Mouse (Mus musculus): Measurements from ENCODE around the gene Ccnjl. TPM values are rescaled to one million over a fixed set of nuclear protein-coding genes. Genes with fewer than 3 reads are reported as not detected.

The Ccnjl gene
- total RNA-seq, 2 experiments from 2014 or later = 1.0 to 1.3 TPM

DNA sequence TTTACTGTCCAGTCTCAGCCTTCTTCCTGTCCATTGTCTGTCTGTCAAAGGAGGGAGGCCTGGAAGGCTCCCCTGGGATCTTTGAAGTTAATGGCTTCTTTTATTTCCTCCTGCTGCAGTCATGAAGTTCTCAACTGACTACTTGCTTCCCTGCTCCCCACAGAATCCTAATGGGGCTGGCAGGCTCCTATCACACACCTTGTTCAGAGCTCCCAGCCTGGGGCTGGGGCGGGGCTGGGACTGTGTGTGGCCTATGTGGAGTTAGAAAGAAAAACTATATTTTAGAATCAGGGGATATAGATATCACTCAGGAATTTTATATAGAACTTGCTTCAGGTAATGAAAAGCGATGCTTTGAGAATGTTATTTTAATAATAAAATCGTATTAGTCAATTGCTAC lies 8.1 kb upstream of the Ccnjl start:
- no peak for DNase-seq

DNA sequence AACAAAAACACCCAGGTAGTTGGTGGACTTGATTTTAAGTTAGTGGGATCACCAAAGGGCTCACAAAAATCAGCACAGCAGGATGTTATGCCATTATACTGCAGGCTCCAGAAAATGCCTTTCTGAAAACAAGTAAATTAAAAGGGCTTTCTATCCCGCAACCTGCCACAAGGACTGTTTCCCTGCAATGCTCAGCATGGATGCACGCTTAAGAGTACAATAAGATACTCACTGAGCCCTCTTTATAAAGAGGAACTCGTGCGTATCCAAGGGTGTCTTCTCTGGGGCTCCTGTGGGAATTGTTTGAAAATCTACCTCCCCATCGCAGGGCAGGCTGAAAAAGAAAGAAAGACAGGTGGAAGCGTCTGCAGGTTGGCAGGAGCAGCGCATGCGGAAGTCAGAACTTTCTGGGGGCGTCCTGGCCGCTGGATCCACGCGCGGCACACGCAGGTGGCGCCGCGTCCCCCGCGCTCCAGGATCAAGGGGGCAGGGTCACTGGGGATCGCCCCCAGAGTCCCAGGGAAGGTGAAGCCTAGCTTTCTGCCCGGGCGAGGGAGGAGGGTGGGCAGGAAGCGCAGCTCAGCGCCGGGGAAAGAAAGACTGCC lies 404 bp upstream of the Ccnjl start:
- DNase-seq = no peak

DNA sequence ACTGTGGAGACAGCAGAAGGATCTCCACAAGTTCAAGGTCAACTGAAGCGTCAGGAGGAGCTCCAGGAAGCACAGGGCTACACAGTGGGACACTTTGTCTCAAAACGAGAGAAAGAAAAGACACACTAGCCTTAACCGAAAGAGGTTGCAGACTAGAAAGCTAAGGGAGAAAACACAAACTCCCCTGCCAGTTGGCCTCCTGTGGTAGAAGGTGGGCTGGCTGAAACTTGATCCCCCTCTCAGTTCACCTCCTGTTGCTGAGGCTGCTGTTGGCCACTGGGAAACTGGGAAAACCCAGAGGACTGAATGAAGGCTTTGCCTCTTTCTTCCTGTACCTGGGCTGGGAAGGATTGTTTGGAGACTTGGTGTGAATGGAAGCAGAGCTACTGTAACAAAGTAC lies 1.5 kb downstream of the Ccnjl start:
- DNase-seq = no peak

DNA sequence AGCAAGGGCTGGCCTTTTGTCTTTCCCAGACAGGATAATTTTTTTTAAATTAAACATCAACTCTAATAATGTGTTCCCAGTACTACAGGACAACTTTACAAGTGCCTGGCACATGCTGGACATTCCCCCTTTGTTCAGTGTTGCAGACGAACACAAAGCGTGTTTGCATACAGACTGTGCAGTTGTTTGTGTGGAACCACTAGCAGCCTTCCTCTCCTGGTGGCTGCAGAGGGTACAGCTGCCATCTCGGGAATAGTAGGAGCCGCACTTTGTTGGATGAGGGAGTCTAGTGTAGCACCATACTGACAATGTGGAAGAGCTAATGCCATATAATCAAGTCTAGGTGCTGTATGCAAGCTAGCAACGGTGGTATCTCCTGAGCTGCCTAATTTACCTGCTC lies 3.0 kb downstream of the Ccnjl start:
- DNase-seq = no peak

DNA sequence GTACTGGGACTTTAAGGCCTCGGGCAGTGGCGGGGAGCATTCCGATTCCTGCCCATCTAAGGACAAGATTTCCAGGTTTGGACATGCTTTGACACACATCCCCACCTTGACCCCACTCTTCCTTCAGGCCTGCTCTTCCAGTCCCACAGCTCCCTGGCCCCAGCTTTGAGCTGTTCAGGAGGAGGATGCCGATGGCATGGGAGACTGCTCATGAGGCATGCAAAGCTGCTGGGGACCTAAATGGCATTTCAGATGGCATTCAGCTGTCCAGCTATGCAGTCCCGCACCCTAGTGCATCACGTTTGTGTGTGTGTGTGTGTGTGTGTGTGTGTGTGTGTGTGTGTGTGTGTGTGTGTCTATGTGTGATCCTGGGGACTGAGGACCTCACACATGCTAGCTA lies 8.5 kb downstream of the Ccnjl start:
- no peak for DNase-seq

DNA sequence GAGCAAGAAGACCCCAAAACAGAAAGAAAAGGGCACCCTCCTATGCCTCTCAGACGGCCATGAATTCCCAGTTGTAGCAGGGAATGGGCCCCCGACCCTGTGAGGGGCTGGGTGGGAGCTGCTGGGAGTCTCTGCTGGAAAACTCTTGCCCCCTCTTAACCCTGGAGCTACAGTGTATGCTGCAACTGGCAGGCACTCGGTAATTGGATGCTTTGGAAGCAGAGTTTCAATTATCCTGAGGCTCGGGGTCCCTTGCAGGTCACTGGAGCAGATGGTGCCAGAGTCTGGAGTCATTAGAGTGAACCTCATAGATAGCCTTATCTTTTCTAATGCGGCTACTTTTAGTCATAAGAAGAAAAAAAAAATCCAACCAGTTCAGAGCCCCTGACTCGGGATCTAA lies 11.3 kb downstream of the Ccnjl start:
- no peak for DNase-seq

DNA sequence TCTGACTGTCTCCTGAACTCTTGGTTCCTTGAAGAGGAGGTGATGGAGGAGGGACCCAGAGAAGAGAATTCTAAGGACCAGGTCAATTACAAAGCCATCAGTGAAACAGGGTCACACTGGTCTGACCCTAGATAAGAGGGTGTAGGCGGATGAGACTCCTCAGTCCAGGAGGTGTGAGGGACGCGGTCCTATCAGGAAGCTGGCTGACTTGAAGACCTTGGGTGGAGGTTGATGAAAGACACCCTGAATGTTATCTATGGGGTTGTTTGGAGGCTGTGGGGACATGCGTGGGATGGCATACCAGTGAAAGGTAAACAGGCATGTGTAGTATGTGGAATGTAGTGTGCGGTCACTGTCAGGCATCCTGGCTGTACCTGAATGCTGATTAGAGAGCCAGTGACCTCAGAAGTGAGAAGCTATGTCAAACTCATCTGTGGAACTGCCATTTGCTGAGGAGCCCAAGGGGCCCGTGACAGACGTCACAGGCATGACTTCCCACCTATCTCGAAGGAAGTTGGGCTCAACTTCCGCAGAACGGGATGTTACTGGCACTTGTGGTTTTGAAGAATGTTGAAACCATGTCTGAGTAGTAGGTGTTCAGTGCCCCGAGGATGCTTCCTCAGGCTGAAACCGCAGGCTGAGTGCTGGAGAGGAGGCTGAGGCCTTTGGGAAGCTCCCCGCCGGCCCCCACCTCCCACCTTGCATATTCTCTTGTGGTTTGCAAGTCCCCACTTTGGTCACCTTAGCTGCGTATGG lies 15.3 kb downstream of the Ccnjl start:
- no peak for DNase-seq

DNA sequence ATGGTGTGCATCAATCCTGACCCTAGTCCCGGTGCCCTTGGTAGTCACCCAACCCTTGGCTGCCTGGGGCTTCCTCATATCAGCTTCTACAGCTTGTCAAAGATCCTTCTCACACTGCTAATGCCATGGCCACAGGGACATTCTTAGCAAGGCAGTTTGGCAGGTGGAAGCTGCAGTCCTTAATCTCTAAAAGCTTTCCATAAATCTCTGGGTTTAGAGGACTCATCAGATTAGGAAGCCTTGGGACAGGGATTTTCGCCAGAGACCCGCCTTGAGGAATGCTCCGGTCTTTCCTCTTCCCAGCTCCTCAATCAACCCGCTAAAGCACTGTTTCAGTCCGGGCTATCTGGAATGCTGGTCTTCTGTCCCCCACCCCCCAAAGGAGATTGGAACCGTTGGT lies 16.2 kb downstream of the Ccnjl start:
- no peak for DNase-seq

DNA sequence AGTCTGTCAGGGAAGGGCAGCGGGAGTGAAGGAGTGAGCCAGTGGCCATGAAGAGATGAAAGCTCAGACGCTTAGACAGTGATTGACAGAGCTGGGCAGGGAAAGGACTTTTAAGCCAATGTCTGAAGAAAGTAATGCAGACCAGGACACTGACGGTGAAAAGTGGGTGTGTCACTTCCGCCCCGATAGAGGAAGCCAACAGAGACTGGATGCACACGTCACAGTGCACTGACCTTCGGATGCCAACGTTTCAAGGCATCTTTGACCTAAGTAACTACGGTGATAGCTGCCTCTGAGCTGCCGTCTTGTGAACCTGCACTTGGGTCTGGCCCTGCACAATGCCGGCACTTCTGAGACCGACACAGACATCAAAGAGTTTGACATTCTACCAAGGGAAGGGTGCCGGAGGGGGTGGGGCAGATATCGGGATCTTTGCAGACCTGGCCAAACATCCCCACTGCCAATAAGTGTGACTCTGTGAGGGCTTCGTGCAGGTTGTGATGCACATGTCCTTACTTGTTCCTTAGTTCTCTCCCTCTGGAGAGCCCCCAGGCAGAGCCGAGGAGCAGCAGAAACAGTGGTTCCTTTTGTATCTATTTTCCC lies 17.4 kb downstream of the Ccnjl start:
- DNase-seq = no peak

DNA sequence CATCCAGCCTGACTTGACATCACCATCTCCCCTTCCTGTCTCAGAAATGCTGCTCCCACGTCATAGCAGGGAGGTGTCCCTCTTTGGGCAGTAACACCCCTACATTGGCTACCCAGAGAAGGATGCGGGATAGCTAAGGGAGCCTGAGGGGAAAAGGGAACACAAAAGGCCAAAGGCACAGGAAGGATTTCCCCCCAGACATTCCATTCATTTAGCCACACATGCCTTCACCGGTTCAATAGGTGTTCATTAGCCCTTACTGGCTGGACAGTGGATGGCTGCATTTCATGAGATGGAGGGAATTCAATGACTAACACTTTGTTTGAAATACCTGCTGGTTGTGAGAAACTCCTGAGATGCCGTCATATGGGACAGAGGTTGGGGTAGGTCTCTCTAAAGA lies 18.1 kb downstream of the Ccnjl start:
- no peak for DNase-seq

DNA sequence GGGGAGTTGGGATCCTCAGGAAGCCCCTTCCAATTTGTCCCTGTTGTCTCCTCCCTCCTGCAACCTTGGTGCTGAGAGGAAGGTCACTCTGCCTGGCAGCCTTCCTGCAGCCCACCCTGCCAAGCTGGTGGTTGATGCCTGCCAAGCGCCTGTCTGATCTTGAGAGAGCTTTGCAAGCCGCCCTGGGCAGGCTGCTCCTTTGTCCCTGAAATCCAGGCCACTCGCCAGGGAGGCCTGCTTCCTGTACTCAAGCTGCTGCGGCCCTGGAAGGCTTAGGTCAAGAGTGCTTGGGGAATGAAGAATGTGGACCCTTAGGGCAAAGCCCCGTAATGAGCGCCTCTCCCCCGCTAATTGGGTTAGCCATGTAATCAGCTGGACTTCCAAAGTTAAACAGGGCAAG lies 19.6 kb downstream of the Ccnjl start:
- DNase-seq = peak; percentile 37

DNA sequence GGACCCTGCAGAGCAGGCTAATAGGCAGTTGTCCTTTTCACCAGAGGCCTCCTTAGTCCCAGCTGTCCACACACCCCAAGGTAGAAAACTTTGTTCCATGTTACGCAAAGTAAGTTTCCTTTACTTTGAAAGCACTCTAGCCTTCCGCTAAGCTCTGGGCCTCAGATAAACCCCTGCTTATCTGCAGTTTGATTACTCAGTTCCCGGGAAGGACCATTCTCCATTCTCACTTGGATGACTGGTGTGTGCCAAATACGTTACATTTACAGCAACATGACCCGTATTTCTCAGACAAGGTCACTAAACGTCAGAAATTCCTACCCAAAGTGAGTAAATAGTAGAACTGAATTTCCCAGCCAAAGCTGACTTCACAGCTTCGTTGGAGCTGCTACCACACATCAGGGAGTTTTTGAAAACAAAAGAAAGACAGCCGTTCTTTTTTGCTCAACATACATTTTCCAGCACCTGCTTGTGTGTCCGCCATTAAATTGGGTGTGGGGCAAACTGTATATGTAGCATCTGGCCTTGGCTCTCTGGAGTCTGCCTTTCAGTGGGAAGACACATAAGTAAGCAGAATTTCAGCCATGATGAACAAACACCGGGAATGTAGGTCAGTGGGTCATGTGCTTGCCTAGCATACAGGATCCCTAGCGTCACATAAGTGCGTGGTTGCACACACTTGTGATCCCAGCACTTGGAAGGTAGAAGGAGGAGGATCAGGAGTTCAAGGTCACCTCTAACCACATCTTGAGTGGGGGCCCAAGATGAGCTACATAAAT lies 20.3 kb downstream of the Ccnjl start:
- DNase-seq = no peak

DNA sequence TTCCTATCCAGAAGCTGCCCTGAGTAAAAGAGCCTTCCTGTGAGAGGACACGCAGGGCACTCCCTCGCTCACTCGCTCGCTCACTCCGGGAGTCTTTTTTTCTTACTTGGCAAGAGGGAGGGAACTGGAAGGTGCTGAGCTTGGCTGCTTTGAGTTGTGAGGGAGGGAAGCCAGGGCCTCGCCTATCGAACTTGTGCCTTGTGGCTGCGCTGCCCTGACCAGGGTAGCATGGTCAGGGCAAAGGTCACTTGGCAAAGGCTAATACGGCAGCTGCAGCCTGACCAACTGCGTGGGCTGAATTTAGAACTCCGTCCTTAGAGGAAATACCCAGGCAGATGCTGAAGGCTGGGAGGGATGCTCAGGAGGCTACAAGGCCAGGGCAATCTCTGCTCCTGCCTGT lies 21.1 kb downstream of the Ccnjl start:
- DNase-seq = peak; percentile 17

DNA sequence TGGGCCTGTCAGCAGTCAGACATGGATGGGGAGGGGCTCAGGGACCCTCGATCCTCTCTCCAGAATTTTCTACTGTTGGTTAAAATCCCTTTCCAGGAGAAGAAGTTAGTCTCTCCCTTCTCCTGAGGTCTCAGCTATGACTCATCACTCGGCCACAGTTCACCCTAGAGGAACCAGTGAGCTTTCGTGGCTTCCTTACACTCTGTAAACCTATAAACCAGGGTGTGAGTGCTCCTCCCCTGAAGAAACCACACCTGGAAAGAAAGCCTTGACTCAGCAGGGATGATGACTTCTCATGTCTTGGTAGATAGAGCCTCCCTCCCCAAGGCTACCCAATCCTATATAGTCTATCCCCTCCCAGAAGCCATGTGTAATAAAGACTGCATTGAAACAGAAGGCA lies 23.2 kb downstream of the Ccnjl start:
- DNase-seq = no peak

DNA sequence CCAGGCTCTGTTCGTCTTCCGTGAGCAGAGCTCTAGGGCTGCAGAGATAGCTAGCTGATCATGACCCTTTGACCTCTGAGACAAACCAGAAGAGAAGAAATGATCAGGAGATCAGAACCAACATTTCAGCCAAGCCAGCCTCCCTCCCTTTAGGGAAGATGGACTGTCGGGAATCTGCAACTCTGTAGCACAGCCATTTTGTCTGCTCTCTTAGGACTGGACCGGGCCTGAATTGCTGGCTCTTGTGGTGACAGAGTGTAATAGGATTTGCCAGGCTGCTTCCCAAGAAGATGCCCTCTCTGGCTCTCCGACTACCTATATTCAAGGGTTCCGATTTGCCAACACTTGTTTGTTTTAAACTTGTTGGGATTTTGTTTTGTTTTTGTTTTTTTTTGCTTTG lies 24.1 kb downstream of the Ccnjl start:
- DNase-seq = no peak

DNA sequence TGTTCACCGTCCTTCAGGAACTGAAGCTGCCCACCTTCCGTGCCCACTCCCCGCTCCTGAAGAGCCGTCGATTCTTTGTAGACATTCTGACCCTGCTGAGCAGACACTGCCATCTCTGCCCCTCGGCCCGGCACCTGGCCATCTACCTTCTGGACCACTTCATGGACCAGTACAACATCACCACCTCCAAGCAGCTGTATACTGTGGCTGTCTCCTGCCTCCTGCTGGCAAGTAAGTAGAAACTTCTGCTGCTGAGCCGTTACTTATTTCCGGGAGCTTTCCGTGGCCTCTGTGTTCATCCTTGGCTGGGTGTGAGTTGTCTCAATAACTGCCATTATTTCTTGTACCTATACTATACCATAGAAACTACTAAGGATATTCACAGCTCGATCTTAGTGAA lies 28.0 kb downstream of the Ccnjl start:
- no peak for DNase-seq

DNA sequence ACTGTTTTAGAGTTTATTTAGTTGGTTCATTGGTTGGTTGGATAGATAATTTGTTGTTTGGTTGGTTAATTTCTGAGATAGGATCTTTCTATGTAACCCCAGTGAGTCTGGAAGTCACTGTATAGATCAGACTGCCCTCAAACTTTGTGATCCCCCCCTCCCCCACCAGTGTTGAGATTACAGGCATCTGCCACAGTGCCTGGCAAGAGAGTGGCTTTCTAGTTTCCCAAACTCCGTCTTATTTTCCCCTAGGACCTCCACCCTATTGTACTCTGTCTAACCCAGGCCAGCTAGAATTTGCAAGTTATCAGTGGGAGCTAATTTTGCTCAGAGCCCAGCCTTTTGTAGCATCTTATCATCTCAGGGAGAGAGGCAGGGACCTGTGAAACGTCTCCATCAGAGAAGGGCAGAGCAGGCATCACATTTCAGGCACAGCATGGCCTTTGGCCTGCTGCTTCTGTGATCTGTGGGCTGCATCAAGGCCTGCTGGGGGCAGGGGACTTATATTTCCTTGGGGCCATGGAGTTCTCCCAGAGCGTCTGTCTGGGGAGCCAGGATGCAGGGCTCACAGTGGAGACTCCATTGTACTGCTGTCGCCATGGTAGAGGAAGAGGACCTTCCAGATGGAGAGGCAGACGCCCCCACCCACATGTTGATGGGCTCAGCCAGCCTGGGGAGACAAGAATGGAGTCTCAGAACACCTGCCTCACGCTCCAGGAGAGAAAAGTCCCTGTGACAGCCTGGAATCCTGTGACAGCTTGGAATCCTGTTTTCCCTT lies 31.1 kb downstream of the Ccnjl start:
- no peak for DNase-seq

DNA sequence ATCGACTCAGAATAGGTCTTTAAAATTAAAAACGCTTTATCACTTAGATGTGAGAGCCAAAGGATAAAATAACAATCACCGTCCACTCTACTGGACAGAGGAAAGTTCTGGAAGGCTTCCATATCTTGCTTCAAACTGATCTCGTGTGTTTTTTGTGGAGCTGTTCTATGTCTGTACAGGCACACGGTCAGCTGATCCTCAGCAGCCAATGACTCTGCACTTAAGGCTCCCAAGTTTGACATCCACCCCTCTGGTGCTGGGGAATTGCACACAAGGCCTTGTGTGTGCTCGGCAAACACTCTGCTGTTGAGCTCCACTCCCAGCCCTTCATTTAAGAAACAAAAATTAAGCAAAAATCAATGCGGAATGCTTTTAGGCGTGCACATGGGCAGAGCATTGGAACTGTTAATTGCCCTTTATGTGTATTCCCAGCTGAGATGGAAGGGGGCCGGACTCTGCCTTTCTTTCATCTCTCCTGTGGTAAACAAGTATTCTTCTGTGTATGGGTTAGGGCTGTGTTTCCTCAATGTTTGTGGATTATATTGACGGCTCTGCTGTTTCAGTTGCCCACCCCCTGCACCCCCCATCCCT lies 35.2 kb downstream of the Ccnjl start:
- no peak for DNase-seq

DNA sequence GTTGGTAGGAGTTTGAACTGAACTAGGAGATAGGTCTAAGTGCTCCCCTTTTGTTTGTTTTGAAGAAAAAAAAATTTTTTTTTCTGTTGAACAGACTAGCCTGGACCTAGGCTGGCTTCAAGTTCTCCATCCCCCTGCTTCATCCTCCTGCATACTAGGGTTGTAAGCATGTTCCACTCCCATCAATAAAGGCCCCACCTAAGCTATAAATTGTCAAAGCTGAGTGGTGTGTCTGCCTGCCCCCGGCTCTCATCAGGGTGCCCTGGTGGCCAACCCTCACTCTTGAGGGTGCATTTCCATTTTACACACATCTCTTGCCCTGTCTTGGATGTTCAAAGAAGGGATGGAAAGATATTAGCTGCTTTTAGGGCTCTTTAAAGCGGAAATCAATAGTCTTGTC lies 36.8 kb downstream of the Ccnjl start:
- DNase-seq = no peak

DNA sequence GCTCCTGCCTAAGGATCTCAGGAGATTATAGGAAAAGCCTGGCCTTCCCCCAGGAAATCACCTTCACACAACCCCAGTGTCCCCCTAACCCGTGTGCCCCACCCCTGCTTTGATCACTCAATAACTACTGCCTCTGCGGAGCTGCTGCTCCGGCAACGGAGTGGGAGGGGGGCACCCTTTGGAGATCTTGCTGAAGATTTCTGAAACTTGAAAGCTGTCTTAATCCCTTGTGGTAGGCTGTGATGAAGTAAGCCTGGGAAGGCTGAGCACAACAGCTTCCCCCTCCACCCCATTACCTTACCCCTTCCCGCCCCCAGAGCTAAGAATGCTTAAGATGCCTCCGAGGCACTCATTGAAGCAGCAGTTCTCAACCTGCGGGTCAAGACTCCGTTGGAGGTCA lies 37.3 kb downstream of the Ccnjl start:
- no peak for DNase-seq

DNA sequence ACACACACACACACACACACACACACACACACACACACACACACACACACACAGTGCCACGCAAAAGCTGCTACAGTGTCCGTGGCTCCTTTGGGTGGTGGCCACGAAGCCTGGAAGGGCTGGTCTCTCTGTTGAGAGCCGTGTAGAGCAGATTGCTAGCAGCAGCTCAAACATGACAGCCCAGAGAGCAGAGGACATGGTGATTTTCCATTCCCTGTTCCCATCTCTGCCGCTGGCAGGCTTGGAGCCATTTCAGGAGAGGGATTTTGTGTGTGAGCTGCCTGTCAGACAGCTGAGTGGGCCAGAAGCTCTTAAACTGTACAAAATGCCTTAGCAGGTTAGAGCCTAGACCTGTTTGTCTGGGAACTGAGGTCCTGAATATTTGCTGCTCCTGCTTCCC lies 38.1 kb downstream of the Ccnjl start:
- DNase-seq = no peak

DNA sequence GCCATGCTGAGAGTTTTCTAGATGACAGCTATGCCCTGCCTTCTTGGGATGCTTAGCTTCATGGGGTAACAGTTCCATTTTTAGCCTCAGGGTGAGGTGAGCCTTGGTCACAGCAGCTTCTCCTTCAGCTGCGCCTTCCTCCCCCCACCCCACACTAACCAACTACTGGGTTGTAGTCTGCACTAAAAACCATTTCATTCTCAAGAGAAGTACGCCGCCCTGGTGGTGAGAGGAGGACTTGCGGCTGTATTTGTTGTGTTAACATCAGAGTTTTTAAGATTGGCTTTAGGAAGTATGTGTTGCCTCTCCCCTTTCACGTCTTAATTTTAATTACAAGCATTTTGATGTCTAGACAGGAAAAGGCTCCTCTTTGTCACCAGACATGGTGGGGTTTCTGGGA lies 39.7 kb downstream of the Ccnjl start:
- peak; percentile 34 for DNase-seq

Data from gastrocnemius, postnatal 10 days (tissue).